Mouse (Mus musculus): ENCODE measurements around the gene Borcs8. TPM values are rescaled to one million over a fixed set of nuclear protein-coding genes. Genes with fewer than 3 reads are reported as not detected.

Gene Borcs8
- total RNA-seq (2014; rRNA removed; ENCODE audit: low replicate concordance) (34.3 and 68.4 TPM in 2 replicates), polyA plus RNA-seq (2015; fragmentation: Nextera tagmentation; extraction: Ambion mirVana) (32.1 and 34.5 TPM in 2 replicates)

GRCm38 (mm10) chr8:70139026-70139857 lies at the start of gene Borcs8, which contains the start of the genes Rfxank and Mef2b:
TSS of gene Borcs8 (plus strand) at chr8:70139499.
TSS of gene Rfxank (minus strand) at chr8:70139154.
TSS of gene Mef2b (plus strand) at chr8:70139711.
- Histone ChIP-seq H3K9me3 (replicated peaks; ENCODE audit: control insufficient read depth, low read length) (no peaks in the 10 kb centered on the region), H3K27me3 (ENCODE audit: control insufficient read depth, insufficient read depth, low read length) (no peaks in the 10 kb centered on the region), H3K27ac (ENCODE audit: low read depth) (peak within 1 kb of the TSS; percentile 76), H3K4me1 (ENCODE audit: control insufficient read depth, insufficient read depth) (peaks cover 16% of the 10 kb centered on the region), H3K36me3 (replicated peaks; ENCODE audit: control insufficient read depth, insufficient read depth, low read length) (peaks cover 33% of the 10 kb centered on the region), H3K4me2 (ENCODE audit: low read depth, low read length) (peak within 1 kb of the TSS; percentile 72), H3K4me3 (ENCODE audit: low read depth, low read length) (peak within 1 kb of the TSS; percentile 80), H3K9ac (replicated peaks; ENCODE audit: low read depth, low read length) (peak within 1 kb of the TSS; percentile 78)
- under 1% methylated on average over 46 of the region's 46 CpGs for WGBS
- ATAC-seq (ENCODE audit: insufficient read depth, low read depth) (peak; percentile 97), DNase-seq (ENCODE audit: low spot score) (peak; percentile 99)
- TF ChIP-seq EP300 (IDR thresholded peaks at IDR 0.05; ENCODE audit: low read depth): no peak
- no peak for TF ChIP-seq CTCF (IDR thresholded peaks at IDR 0.05; ENCODE audit: low read depth)

- Histone ChIP-seq H3K27me3 (ENCODE audit: control insufficient read depth, insufficient read depth, low read length) (peaks cover 54% of the 10 kb centered on the region), H3K27ac (ENCODE audit: low read depth) (no peak overlapping the region), H3K4me2 (ENCODE audit: low read depth, low read length) (no peak overlapping the region), H3K9ac (replicated peaks; ENCODE audit: low read depth, low read length) (no peak overlapping the region), H3K4me3 (ENCODE audit: low read depth, low read length) (no peak overlapping the region), H3K4me1 (ENCODE audit: control insufficient read depth, insufficient read depth) (no peaks in the 10 kb centered on the region), H3K9me3 (replicated peaks; ENCODE audit: control insufficient read depth, low read length) (0 out of 2 replicates have a peak, but pooled peaks cover 1% of the 10 kb centered on the region), H3K36me3 (replicated peaks; ENCODE audit: control insufficient read depth, insufficient read depth, low read length) (no peaks in the 10 kb centered on the region)
- TF ChIP-seq CTCF (IDR thresholded peaks at IDR 0.05; ENCODE audit: low read depth) (no peak), EP300 (IDR thresholded peaks at IDR 0.05; ENCODE audit: low read depth) (no peak)
- ATAC-seq (ENCODE audit: insufficient read depth, low read depth): no peak
- DNase-seq (ENCODE audit: low spot score): no peak
- 52% methylated on average over 8 of the region's 8 CpGs for WGBS
Measured at GRCm38 (mm10) chr8:70092786-70093185, 46.5 kb upstream of the Borcs8 start.

DNA sequence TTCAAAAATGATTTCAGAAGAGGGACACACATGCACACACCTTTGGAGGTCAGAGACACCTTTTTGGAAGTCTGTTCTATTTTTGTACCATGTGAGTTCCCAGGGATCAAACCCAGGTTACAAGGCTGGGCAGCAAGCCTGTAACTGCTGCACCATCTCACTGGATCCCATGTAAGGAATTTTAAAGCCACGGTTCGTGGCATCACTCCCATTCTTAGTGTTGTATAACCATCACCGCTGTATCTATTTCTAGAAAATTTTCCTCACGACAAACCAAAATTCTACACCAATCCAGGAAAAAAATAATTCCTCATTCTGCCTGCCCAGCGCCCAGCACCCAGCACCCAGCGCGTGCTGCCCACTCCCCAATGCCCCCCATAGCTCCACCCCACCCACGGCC lies 40.0 kb upstream of the Borcs8 start:
- Histone ChIP-seq H3K4me2 (ENCODE audit: low read depth, low read length) (no peak overlapping the region), H3K4me3 (ENCODE audit: low read depth, low read length) (no peak overlapping the region), H3K27ac (ENCODE audit: low read depth) (no peak overlapping the region), H3K9ac (replicated peaks; ENCODE audit: low read depth, low read length) (no peak overlapping the region), H3K9me3 (replicated peaks; ENCODE audit: control insufficient read depth, low read length) (0 out of 2 replicates have a peak, but pooled peaks cover 3% of the 10 kb centered on the region), H3K4me1 (ENCODE audit: control insufficient read depth, insufficient read depth) (no peaks in the 10 kb centered on the region), H3K36me3 (replicated peaks; ENCODE audit: control insufficient read depth, insufficient read depth, low read length) (no peaks in the 10 kb centered on the region), H3K27me3 (ENCODE audit: control insufficient read depth, insufficient read depth, low read length) (peaks cover 9% of the 10 kb centered on the region; the same call in 1 of the 2 replicates)
- no peak for ATAC-seq (ENCODE audit: insufficient read depth, low read depth)
- no peak for DNase-seq (ENCODE audit: low spot score)
- 64% methylated on average over 8 of the region's 8 CpGs for WGBS
- TF ChIP-seq EP300 (IDR thresholded peaks at IDR 0.05; ENCODE audit: low read depth) (no peak), CTCF (IDR thresholded peaks at IDR 0.05; ENCODE audit: low read depth) (no peak)

- Histone ChIP-seq H3K9me3 (replicated peaks; ENCODE audit: control insufficient read depth, low read length) (0 out of 2 replicates have a peak, but pooled peaks cover 3% of the 10 kb centered on the region), H3K4me2 (ENCODE audit: low read depth, low read length) (no peak overlapping the region), H3K36me3 (replicated peaks; ENCODE audit: control insufficient read depth, insufficient read depth, low read length) (no peaks in the 10 kb centered on the region), H3K27me3 (ENCODE audit: control insufficient read depth, insufficient read depth, low read length) (peaks cover 7% of the 10 kb centered on the region; the same call in 1 of the 2 replicates), H3K4me1 (ENCODE audit: control insufficient read depth, insufficient read depth) (no peaks in the 10 kb centered on the region), H3K27ac (ENCODE audit: low read depth) (no peak overlapping the region), H3K4me3 (ENCODE audit: low read depth, low read length) (no peak overlapping the region), H3K9ac (replicated peaks; ENCODE audit: low read depth, low read length) (no peak overlapping the region)
- ATAC-seq (ENCODE audit: insufficient read depth, low read depth) (no peak), DNase-seq (ENCODE audit: low spot score) (no peak)
- 81% methylated on average over 8 of the region's 8 CpGs for WGBS
- TF ChIP-seq EP300 (IDR thresholded peaks at IDR 0.05; ENCODE audit: low read depth): no peak
- no peak for TF ChIP-seq CTCF (IDR thresholded peaks at IDR 0.05; ENCODE audit: low read depth)
Measured at GRCm38 (mm10) chr8:70100241-70100640, 39.1 kb upstream of the Borcs8 start.

DNA sequence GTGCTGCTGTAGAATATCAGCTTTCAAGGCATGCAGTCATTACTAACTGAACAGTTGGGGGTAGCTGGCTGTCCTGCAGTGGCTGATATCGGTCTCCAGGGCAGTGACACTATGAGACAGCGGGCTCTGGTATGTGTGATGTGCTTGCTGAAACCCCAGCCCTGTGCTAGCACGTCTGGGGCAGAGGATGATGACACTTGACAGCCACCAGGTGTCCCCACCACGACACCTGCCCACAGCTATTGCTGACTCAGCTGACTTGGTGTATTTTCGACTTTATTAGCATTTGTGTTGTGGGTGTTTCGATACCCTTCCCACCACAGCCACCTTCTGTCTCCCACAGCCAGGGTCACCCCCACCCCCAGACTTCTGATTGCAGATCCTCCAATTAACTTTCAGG lies 34.8 kb upstream of the Borcs8 start:
- DNase-seq (ENCODE audit: low spot score): no peak
- H3K9me3 ChIP-seq (replicated peaks; ENCODE audit: control insufficient read depth, low read length): no peaks in the 10 kb centered on the region
- no peaks in the 10 kb centered on the region for H3K36me3 ChIP-seq (replicated peaks; ENCODE audit: control insufficient read depth, insufficient read depth, low read length)
- no peak overlapping the region for H3K27ac ChIP-seq (ENCODE audit: low read depth)
- 9% methylated on average over 6 of the region's 6 CpGs for WGBS
- no peak overlapping the region for H3K4me2 ChIP-seq (ENCODE audit: low read depth, low read length)
- peak; percentile 76 for ATAC-seq (ENCODE audit: insufficient read depth, low read depth)
- H3K9ac ChIP-seq (replicated peaks; ENCODE audit: low read depth, low read length): no peak overlapping the region
- H3K27me3 ChIP-seq (ENCODE audit: control insufficient read depth, insufficient read depth, low read length): 0 out of 2 replicates have a peak, but pooled peaks cover 9% of the 10 kb centered on the region
- peak; percentile 72 for TF ChIP-seq CTCF (IDR thresholded peaks at IDR 0.05; ENCODE audit: low read depth)
- TF ChIP-seq EP300 (IDR thresholded peaks at IDR 0.05; ENCODE audit: low read depth): no peak
- H3K4me3 ChIP-seq (ENCODE audit: low read depth, low read length): no peak overlapping the region
- H3K4me1 ChIP-seq (ENCODE audit: control insufficient read depth, insufficient read depth): no peaks in the 10 kb centered on the region
